Mouse (Mus musculus): Measurements from ENCODE around the gene Cacna1c. TPM values are rescaled to one million over a fixed set of nuclear protein-coding genes. Genes with fewer than 3 reads are reported as not detected.

Gene Cacna1c
- polyA plus RNA-seq, 1 experiment from 2014 or later: 0.30 TPM

- H3K27ac ChIP-seq (ENCODE audit: low read length): no peak overlapping the region
- 59% methylated on average over 8 of the region's 8 CpGs for WGBS (ENCODE audit: insufficient replicate concordance)
- no peak overlapping the region for H3K4me2 ChIP-seq (ENCODE audit: low read depth, low read length)
- no peaks in the 10 kb centered on the region for H3K4me1 ChIP-seq (ENCODE audit: control insufficient read depth, low read depth, low read length)
- H3K9ac ChIP-seq (ENCODE audit: low read depth, low read length): no peak overlapping the region
- ATAC-seq (ENCODE audit: low read depth): peak; percentile 45; the same call in 1 of the 2 replicates
- H3K36me3 ChIP-seq (ENCODE audit: control insufficient read depth, insufficient read depth): no peaks in the 10 kb centered on the region
- no peaks in the 10 kb centered on the region for H3K9me3 ChIP-seq (replicated peaks; ENCODE audit: control insufficient read depth, low read length)
- no peak overlapping the region for H3K4me3 ChIP-seq (ENCODE audit: low read depth, low read length)
- H3K27me3 ChIP-seq (ENCODE audit: control insufficient read depth, insufficient read depth, low read depth, low read length): no peaks in the 10 kb centered on the region
Measured at GRCm38 (mm10) chr6:119082662-119083061, 113.6 kb downstream of the Cacna1c start.

- WGBS (ENCODE audit: insufficient replicate concordance): 81% methylated on average over 12 of the region's 12 CpGs
- H3K36me3 ChIP-seq (ENCODE audit: control insufficient read depth, insufficient read depth): no peaks in the 10 kb centered on the region
- ATAC-seq (ENCODE audit: low read depth): no peak
Measured at GRCm38 (mm10) chr6:119081650-119082049, 114.6 kb downstream of the Cacna1c start.

GRCm38 (mm10) chr6:119079626-119080025 is 116.6 kb downstream of the Cacna1c start:
- no peak for ATAC-seq (ENCODE audit: low read depth)
- no peak overlapping the region for H3K27ac ChIP-seq (ENCODE audit: low read length)
- 72% methylated on average over 8 of the region's 8 CpGs for WGBS (ENCODE audit: insufficient replicate concordance)
- no peaks in the 10 kb centered on the region for H3K4me1 ChIP-seq (ENCODE audit: control insufficient read depth, low read depth, low read length)
- H3K9ac ChIP-seq (ENCODE audit: low read depth, low read length): no peak overlapping the region
- no peak overlapping the region for H3K4me3 ChIP-seq (ENCODE audit: low read depth, low read length)
- no peaks in the 10 kb centered on the region for H3K9me3 ChIP-seq (replicated peaks; ENCODE audit: control insufficient read depth, low read length)
- H3K4me2 ChIP-seq (ENCODE audit: low read depth, low read length): no peak overlapping the region
- H3K27me3 ChIP-seq (ENCODE audit: control insufficient read depth, insufficient read depth, low read depth, low read length): no peaks in the 10 kb centered on the region
- no peaks in the 10 kb centered on the region for H3K36me3 ChIP-seq (ENCODE audit: control insufficient read depth, insufficient read depth)

More at GRCm38 (mm10) chr6:119081650-119082049, 114.6 kb downstream of the Cacna1c start:
- H3K4me1 ChIP-seq (ENCODE audit: control insufficient read depth, low read depth, low read length): no peaks in the 10 kb centered on the region
- no peak overlapping the region for H3K4me3 ChIP-seq (ENCODE audit: low read depth, low read length)
- no peak overlapping the region for H3K9ac ChIP-seq (ENCODE audit: low read depth, low read length)
- H3K4me2 ChIP-seq (ENCODE audit: low read depth, low read length): no peak overlapping the region
- no peaks in the 10 kb centered on the region for H3K27me3 ChIP-seq (ENCODE audit: control insufficient read depth, insufficient read depth, low read depth, low read length)
- H3K9me3 ChIP-seq (replicated peaks; ENCODE audit: control insufficient read depth, low read length): no peaks in the 10 kb centered on the region
- no peak overlapping the region for H3K27ac ChIP-seq (ENCODE audit: low read length)

GRCm38 (mm10) chr6:119078912-119079311 is 117.3 kb downstream of the Cacna1c start:
- no peak for ATAC-seq (ENCODE audit: low read depth)
- no peak overlapping the region for H3K4me3 ChIP-seq (ENCODE audit: low read depth, low read length)
- H3K9me3 ChIP-seq (replicated peaks; ENCODE audit: control insufficient read depth, low read length): no peaks in the 10 kb centered on the region
- H3K27ac ChIP-seq (ENCODE audit: low read length): no peak overlapping the region
- no peak overlapping the region for H3K4me2 ChIP-seq (ENCODE audit: low read depth, low read length)
- H3K4me1 ChIP-seq (ENCODE audit: control insufficient read depth, low read depth, low read length): no peaks in the 10 kb centered on the region
- no peaks in the 10 kb centered on the region for H3K27me3 ChIP-seq (ENCODE audit: control insufficient read depth, insufficient read depth, low read depth, low read length)
- no peak overlapping the region for H3K9ac ChIP-seq (ENCODE audit: low read depth, low read length)
- WGBS (ENCODE audit: insufficient replicate concordance): 65% methylated on average over 9 of the region's 9 CpGs
- no peaks in the 10 kb centered on the region for H3K36me3 ChIP-seq (ENCODE audit: control insufficient read depth, insufficient read depth)

- Histone ChIP-seq H3K27ac (ENCODE audit: low read length) (no peak overlapping the region), H3K27me3 (ENCODE audit: control insufficient read depth, insufficient read depth, low read depth, low read length) (no peaks in the 10 kb centered on the region), H3K36me3 (ENCODE audit: control insufficient read depth, insufficient read depth) (no peaks in the 10 kb centered on the region), H3K4me2 (ENCODE audit: low read depth, low read length) (no peak overlapping the region), H3K9me3 (replicated peaks; ENCODE audit: control insufficient read depth, low read length) (no peaks in the 10 kb centered on the region), H3K9ac (ENCODE audit: low read depth, low read length) (no peak overlapping the region), H3K4me3 (ENCODE audit: low read depth, low read length) (no peak overlapping the region), H3K4me1 (ENCODE audit: control insufficient read depth, low read depth, low read length) (no peaks in the 10 kb centered on the region)
- 62% methylated on average over 6 of the region's 6 CpGs for WGBS (ENCODE audit: insufficient replicate concordance)
- ATAC-seq (ENCODE audit: low read depth): no peak
Measured at GRCm38 (mm10) chr6:119077231-119077630, 119.0 kb downstream of the Cacna1c start.

GRCm38 (mm10) chr6:119073419-119074071 is 122.7 kb downstream of the Cacna1c start:
- Histone ChIP-seq H3K4me1 (ENCODE audit: control insufficient read depth, low read depth, low read length) (no peaks in the 10 kb centered on the region), H3K9ac (ENCODE audit: low read depth, low read length) (no peak overlapping the region), H3K27ac (ENCODE audit: low read length) (no peak overlapping the region), H3K4me2 (ENCODE audit: low read depth, low read length) (no peak overlapping the region), H3K36me3 (ENCODE audit: control insufficient read depth, insufficient read depth) (no peaks in the 10 kb centered on the region), H3K4me3 (ENCODE audit: low read depth, low read length) (no peak overlapping the region), H3K27me3 (ENCODE audit: control insufficient read depth, insufficient read depth, low read depth, low read length) (no peaks in the 10 kb centered on the region), H3K9me3 (replicated peaks; ENCODE audit: control insufficient read depth, low read length) (no peaks in the 10 kb centered on the region)
- WGBS (ENCODE audit: insufficient replicate concordance): 70% methylated on average over 14 of the region's 14 CpGs
- no peak for ATAC-seq (ENCODE audit: low read depth)

DNA sequence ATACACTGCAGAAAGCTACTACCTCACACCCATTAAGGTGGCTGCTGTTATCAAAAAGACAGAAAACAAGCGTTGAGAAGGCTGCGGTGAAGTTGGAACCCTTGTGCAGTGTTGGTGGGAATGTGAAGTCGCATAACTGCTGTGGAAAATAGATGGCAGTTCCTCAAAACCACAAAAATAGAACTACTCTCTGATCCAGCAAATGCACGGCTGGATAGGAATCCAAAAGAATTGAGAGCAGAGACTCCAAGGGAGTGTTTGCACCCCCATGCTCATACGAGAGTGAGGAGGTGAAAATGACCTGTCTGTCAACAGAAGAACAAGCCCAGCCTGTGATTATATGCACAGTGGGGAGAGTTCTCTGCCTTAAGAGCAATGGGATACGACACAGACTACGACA is 123.4 kb downstream of the Cacna1c start:
- no peaks in the 10 kb centered on the region for H3K27me3 ChIP-seq (ENCODE audit: control insufficient read depth, insufficient read depth, low read depth, low read length)
- H3K27ac ChIP-seq (ENCODE audit: low read length): no peak overlapping the region
- H3K4me1 ChIP-seq (ENCODE audit: control insufficient read depth, low read depth, low read length): no peaks in the 10 kb centered on the region
- H3K4me3 ChIP-seq (ENCODE audit: low read depth, low read length): no peak overlapping the region
- no peaks in the 10 kb centered on the region for H3K36me3 ChIP-seq (ENCODE audit: control insufficient read depth, insufficient read depth)
- H3K4me2 ChIP-seq (ENCODE audit: low read depth, low read length): no peak overlapping the region
- H3K9ac ChIP-seq (ENCODE audit: low read depth, low read length): no peak overlapping the region
- 65% methylated on average over 7 of the region's 7 CpGs for WGBS (ENCODE audit: insufficient replicate concordance)
- no peaks in the 10 kb centered on the region for H3K9me3 ChIP-seq (replicated peaks; ENCODE audit: control insufficient read depth, low read length)
- ATAC-seq (ENCODE audit: low read depth): no peak

DNA sequence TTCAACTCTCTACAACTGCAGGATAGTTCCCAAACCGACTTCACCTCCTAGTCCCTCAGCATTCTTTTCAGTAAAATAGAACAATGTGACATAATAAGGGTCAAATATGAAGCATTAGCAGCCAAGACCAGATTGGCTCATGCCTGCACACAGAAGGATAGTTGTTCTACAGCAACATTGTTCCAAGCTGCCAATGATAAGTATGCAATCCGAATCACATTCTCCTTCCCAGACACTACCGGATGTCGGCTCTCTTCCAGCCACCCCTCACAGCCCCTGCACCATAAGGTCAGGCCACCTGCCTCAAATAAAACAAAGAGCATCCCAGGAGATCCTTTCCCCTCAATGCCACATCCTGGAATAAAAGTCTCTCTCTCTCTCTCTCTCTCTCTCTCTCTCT is 125.4 kb downstream of the Cacna1c start:
- H3K9me3 ChIP-seq (replicated peaks; ENCODE audit: control insufficient read depth, low read length): no peaks in the 10 kb centered on the region
- no peaks in the 10 kb centered on the region for H3K36me3 ChIP-seq (ENCODE audit: control insufficient read depth, insufficient read depth)
- H3K9ac ChIP-seq (ENCODE audit: low read depth, low read length): no peak overlapping the region
- H3K4me2 ChIP-seq (ENCODE audit: low read depth, low read length): no peak overlapping the region
- ATAC-seq (ENCODE audit: low read depth): no peak
- no peak overlapping the region for H3K27ac ChIP-seq (ENCODE audit: low read length)
- 78% methylated on average over 4 of the region's 4 CpGs for WGBS (ENCODE audit: insufficient replicate concordance)
- H3K4me3 ChIP-seq (ENCODE audit: low read depth, low read length): no peak overlapping the region
- no peaks in the 10 kb centered on the region for H3K4me1 ChIP-seq (ENCODE audit: control insufficient read depth, low read depth, low read length)
- no peaks in the 10 kb centered on the region for H3K27me3 ChIP-seq (ENCODE audit: control insufficient read depth, insufficient read depth, low read depth, low read length)

DNA sequence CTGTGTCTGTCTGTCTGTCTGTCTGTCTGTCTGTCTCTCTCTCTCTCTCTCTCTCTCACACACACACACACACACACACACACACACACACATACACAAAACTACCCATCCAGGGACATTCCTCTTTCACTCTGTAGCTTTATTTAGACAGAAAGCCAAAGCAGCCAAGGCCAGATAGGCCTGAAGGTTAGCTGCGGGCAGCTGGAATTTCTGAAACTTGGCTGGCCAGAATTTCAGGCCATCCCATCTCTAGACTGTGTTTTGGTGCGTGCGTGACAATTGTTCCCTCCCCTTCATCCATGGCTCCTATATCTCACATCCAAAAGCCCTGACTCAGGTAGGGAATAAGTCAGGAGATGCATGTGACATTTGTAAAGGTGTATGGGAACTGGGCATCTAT is 125.9 kb downstream of the Cacna1c start:
- no peaks in the 10 kb centered on the region for H3K27me3 ChIP-seq (ENCODE audit: control insufficient read depth, insufficient read depth, low read depth, low read length)
- no peak for ATAC-seq (ENCODE audit: low read depth)
- H3K36me3 ChIP-seq (ENCODE audit: control insufficient read depth, insufficient read depth): no peaks in the 10 kb centered on the region
- no peaks in the 10 kb centered on the region for H3K9me3 ChIP-seq (replicated peaks; ENCODE audit: control insufficient read depth, low read length)
- no peak overlapping the region for H3K4me3 ChIP-seq (ENCODE audit: low read depth, low read length)
- H3K27ac ChIP-seq (ENCODE audit: low read length): no peak overlapping the region
- H3K4me2 ChIP-seq (ENCODE audit: low read depth, low read length): no peak overlapping the region
- no peaks in the 10 kb centered on the region for H3K4me1 ChIP-seq (ENCODE audit: control insufficient read depth, low read depth, low read length)
- no peak overlapping the region for H3K9ac ChIP-seq (ENCODE audit: low read depth, low read length)
- 63% methylated on average over 3 of the region's 3 CpGs for WGBS (ENCODE audit: insufficient replicate concordance)

All from liver, embryonic 16.5 days (tissue).